In the genomic region with DNA sequence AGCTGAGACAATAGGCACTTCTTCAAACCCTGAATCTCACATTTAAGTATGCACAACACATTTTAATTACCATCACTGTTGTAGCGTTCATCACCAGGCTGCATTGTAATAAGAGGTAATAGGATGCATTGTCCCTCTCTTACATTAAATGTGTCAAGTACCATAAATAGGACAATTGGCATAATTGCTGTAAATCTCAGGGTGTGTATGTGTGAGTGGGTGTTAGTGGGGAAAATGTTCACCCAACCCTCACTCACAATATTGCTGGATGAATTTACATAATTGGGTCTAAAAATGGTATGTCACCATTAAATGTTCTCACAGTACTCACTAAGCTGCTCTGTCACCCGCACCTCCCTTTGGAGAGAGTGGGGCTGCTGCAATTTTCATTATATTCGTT, we compare ENCODE assay signal across 21 mouse cellular contexts.
DNase-seq lines count a peak whose midpoint lies in the region; ATAC-seq lines count a peak whose summit lies in the region.
"Had no signal": no experiment of that assay in that cellular context is flagged by ENCODE, and none has a peak within 500 bp of the region (broad histone marks: within the 10 kb centered on the region; RNA-seq: fewer than 3 reads in every experiment).

No protein-coding gene starts in this region.

- H3K4me3 ChIP-seq in forebrain, embryonic 12.5 days (replicated peaks), result no peak overlapping the region
- no peak overlapping the region for H3K4me3 ChIP-seq in forebrain, embryonic 10.5 days
- H3K4me3 ChIP-seq in forebrain, embryonic 16.5 days (replicated peaks; ENCODE audit: low read length), result no peak overlapping the region
- H3K4me3 ChIP-seq: embryonic facial prominence, embryonic 13.5 days; gastrocnemius, adult 2 months; heart, embryonic 13.5 days; hindbrain, embryonic 15.5 days had no signal

- no peak overlapping the region for H3K4me2 ChIP-seq in forebrain, embryonic 12.5 days
- H3K4me2 ChIP-seq in forebrain, embryonic 16.5 days (ENCODE audit: low read length), result no peak overlapping the region
- H3K4me2 ChIP-seq: embryonic facial prominence, embryonic 13.5 days; heart, embryonic 13.5 days; hindbrain, embryonic 15.5 days had no signal

- H3K9ac ChIP-seq in forebrain, embryonic 12.5 days, result no peak overlapping the region
- no peak overlapping the region for H3K9ac ChIP-seq in forebrain, embryonic 16.5 days (replicated peaks; ENCODE audit: low read depth, low read length)
- H3K9ac ChIP-seq: embryonic facial prominence, embryonic 13.5 days; heart, embryonic 13.5 days; hindbrain, embryonic 15.5 days had no signal

- intact Hi-C loops in left cerebral cortex, postnatal 25 days (cut with DNase I), result no loop called here

- H3K36me3 ChIP-seq in forebrain, embryonic 12.5 days (replicated peaks), result no peaks in the 10 kb centered on the region
- no peaks in the 10 kb centered on the region for H3K36me3 ChIP-seq in forebrain, embryonic 10.5 days (replicated peaks)
- H3K36me3 ChIP-seq in forebrain, embryonic 16.5 days (ENCODE audit: control insufficient read depth, insufficient read depth), result no peaks in the 10 kb centered on the region
- H3K36me3 ChIP-seq: embryonic facial prominence, embryonic 13.5 days; G1E; heart, embryonic 13.5 days; hindbrain, embryonic 15.5 days had no signal

- H3K27ac ChIP-seq in forebrain, embryonic 12.5 days, result no peak overlapping the region
- H3K27ac ChIP-seq in forebrain, embryonic 10.5 days, result no peak overlapping the region
- no peak overlapping the region for H3K27ac ChIP-seq in forebrain, embryonic 16.5 days (ENCODE audit: low read length)
- H3K27ac ChIP-seq: embryonic facial prominence, embryonic 13.5 days; gastrocnemius, adult 2 months; heart, embryonic 13.5 days; hindbrain, embryonic 15.5 days had no signal

- no peak for DNase-seq in forebrain, embryonic 10.5 days (ENCODE audit: extremely low spot score, low spot score)
- peak; percentile 6 for DNase-seq in left cerebral cortex, postnatal 25 days (ENCODE audit: low spot score in 2 of 2)
- no peak for DNase-seq in left cerebral cortex, adult 11 months (ENCODE audit: low spot score)
- peak; percentile 51 for DNase-seq in brain, adult 2 months (ENCODE audit: low read depth, low spot score)
- no peak for DNase-seq in lung, postnatal 4 days
- no peak for DNase-seq in layer of hippocampus, adult 11-12 months (ENCODE audit: low spot score)
- DNase-seq: adrenal gland, postnatal 10 days; B cell, adult 2 months; cerebellum, adult 18-20 months; cerebellum, adult 9-11 months; cerebellum, postnatal 36 days; gastrocnemius, adult 2 months; gastrocnemius, postnatal 25 days; heart, postnatal 36 days had no signal

- 51% methylated on average over 3 of the region's 3 CpGs for WGBS in forebrain, embryonic 12.5 days
- WGBS in forebrain, embryonic 10.5 days, result 90% methylated on average over 3 of the region's 3 CpGs
- WGBS in forebrain, embryonic 16.5 days, result 47% methylated on average over 3 of the region's 3 CpGs

- H3K4me1 ChIP-seq in forebrain, embryonic 12.5 days, result no peaks in the 10 kb centered on the region
- no peaks in the 10 kb centered on the region for H3K4me1 ChIP-seq in forebrain, embryonic 10.5 days
- 0 out of 2 replicates have a peak, but pooled peaks cover 3% of the 10 kb centered on the region for H3K4me1 ChIP-seq in forebrain, embryonic 16.5 days (replicated peaks; ENCODE audit: control insufficient read depth, insufficient read depth, low read length)
- H3K4me1 ChIP-seq: embryonic facial prominence, embryonic 13.5 days; heart, embryonic 13.5 days; hindbrain, embryonic 15.5 days had no signal

- no peaks in the 10 kb centered on the region for H3K27me3 ChIP-seq in forebrain, embryonic 12.5 days
- H3K27me3 ChIP-seq in forebrain, embryonic 10.5 days (ENCODE audit: poor library complexity, severe bottlenecking), result no peaks in the 10 kb centered on the region
- H3K27me3 ChIP-seq in forebrain, embryonic 16.5 days (replicated peaks; ENCODE audit: control insufficient read depth, insufficient read depth, low read length), result no peaks in the 10 kb centered on the region
- H3K27me3 ChIP-seq: embryonic facial prominence, embryonic 13.5 days; heart, embryonic 13.5 days; hindbrain, embryonic 15.5 days had no signal

- no peaks in the 10 kb centered on the region for H3K9me3 ChIP-seq in forebrain, embryonic 12.5 days
- no peaks in the 10 kb centered on the region for H3K9me3 ChIP-seq in forebrain, embryonic 10.5 days
- no peaks in the 10 kb centered on the region for H3K9me3 ChIP-seq in forebrain, embryonic 16.5 days (ENCODE audit: control insufficient read depth, low read length)
- H3K9me3 ChIP-seq: embryonic facial prominence, embryonic 13.5 days; G1E; heart, embryonic 13.5 days; hindbrain, embryonic 15.5 days had no signal

- ATAC-seq in forebrain, embryonic 12.5 days (ENCODE audit: low FRiP score), result peak; percentile 84; the same call in 1 of the 2 replicates
- ATAC-seq in forebrain, embryonic 16.5 days, result peak; percentile 88
- ATAC-seq: CD4-positive, CD25-positive, alpha-beta regulatory T cell, adult 4 months had no signal

Comparison
In these comparisons a context has a peak if more than half of its experiments do, and no peak if none do; other contexts are left out.
1. DNase-seq: peak in left cerebral cortex, postnatal 25 days (2 of 2) and brain, adult 2 months (single experiment); none in forebrain, embryonic 10.5 days (single experiment), left cerebral cortex, adult 11 months (single experiment), lung, postnatal 4 days (0 of 2) and layer of hippocampus, adult 11-12 months (single experiment).